Mouse (Mus musculus) retina, adult 2 months (tissue): ENCODE results near the gene Iqub.

Source experiments
- DNase-seq: peaks from one replicate; pipeline ENCODE4 v3.0.0-alpha.2; 2012; ENCODE audit warnings: low read depth, low spot score

Gene Iqub

DNA sequence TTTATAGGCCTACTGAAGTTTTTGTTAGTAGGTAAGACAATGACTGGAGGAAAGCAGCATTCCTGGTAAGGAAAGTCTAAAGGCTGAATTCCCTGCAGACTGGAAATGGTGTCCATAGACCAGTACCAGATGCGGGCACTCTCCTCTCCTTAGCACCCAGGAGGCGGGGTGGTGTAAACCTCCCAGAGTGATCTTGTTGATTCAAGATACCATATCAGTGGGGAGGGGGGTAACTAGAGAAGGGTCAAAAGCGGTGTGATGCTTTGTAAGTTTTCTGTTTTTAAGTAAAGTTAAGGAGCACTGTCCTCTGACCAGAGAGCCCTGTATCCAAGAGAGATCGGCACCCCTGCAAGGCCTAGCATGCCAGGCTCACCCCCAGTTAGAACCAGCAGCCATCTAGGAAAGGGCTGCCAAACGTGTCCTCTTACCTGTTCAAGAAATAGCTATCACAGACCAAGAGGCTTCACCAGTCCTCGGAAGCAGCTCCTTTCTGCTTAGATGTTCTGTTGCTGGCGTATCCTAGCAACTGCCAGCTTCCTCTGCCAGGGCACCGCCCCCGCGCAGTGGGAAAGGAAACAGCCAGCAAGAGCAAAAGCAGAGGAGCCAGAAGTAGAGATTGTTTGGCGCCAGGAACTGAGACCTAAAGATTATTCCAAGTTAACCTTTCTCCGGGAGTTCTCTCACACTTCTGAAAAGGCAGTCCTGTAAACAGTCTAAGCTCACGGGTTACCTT is at the start of gene Iqub:
Gene Iqub, minus strand, starts transcription at position 516 of the 733 bp plus-strand sequence.
- no peak for DNase-seq

DNA sequence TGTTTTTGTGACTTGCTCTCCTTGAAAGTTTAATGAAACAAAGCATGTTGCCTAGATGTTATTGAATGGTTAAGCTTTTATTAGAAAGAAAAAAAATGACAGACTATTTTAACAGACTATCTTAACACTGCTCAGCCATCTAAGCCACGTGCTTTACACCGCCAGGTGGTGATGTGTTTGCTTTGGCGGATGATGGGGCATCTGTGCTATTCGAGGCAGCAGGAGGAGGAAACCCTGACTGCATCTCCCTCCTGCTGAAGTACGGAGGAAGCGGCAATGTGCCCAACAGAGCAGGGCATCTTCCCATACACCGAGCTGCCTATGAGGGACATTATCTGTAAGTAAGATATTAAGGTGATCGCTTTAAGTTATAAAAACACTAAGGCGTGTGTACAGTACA is 49.2 kb upstream of the Iqub start:
- no peak for DNase-seq

DNA sequence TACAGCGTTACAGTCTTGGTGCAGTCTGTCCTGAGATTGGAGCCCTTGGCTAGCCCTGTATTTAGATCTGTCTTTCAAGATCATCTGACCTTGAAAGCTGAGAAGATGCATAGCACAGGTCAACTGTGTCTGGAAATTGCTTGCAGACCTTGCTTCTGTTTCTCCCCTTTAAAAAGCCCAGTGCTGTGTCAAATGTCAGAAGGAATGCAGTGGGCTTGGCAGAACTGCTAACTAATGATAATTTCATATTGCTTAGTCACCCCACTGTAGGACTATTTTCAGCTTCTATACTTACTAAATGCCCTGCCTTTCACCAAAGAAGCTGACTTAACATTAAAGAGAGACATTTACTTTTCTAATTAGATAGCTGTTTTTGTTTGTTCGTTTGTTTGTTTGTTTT is 40.6 kb upstream of the Iqub start:
- no peak for DNase-seq

DNA sequence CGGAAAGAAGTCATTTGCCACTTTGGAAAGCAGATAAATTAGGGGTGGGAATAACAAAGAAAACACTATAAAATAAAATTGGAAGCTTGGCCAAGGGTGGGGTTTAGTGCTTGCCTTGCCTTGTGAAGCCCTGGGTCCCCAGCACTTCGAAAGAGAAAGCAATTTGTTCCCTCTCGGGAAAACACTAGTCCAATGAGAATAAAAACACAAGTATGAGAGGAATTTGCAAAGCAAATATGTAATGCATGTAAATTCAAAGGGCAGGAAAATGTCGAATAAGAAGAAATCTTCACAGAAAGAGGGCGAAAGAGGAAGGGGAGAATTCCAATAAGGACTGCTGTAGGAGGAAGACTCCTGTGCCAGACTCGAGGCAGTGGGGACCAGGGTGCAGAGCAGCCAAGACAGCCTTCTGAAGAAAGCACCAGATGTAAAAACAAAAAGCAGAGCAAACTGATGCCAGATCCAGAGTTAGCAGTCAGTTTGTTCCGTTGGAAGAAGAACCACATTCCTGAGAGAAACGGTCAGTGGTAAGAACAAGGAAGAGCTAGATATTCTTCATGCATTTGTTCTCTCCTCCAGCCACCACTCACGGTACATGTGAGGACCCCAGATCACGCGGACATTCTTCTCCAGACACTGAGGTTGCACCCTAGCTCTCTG is 39.7 kb upstream of the Iqub start:
- DNase-seq, result no peak

DNA sequence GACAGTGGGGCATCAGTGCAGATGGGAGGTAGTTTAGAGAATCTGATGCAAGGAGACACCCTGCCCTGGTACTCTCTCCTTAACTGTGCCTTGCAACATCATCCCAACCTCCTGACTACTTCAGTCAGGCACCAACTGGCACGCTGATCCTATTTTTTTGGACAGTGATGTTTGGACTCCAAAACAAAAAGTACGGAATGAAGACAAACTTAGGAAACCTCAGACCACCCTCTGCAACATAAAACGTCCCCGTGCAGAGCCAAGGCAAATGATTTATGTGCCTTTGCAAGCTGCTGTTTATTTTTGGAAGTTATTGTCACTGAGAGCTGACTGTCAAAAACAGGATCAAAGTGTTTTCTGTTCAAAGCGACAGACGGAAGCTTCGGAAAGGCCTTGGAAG is 37.2 kb upstream of the Iqub start:
- no peak for DNase-seq

DNA sequence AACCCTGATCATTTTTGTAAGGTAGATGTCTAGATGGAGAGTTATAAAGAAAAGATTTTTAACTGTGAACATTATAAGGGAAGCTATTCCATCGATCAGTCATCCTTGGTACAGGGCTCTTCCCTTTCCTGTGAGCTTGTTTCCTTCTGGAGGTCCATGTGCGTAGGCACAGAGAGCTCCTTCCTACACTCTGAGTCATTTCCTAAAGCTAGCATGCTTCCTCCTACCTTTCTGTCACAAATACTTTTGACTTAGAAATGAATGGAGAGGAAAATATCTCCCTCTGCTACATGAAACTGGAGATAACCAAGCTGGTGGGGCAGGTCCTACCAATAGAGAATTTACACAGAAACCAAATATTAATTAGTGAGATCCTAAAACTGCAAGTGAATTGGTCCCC is 34.9 kb upstream of the Iqub start:
- DNase-seq, result no peak

DNA sequence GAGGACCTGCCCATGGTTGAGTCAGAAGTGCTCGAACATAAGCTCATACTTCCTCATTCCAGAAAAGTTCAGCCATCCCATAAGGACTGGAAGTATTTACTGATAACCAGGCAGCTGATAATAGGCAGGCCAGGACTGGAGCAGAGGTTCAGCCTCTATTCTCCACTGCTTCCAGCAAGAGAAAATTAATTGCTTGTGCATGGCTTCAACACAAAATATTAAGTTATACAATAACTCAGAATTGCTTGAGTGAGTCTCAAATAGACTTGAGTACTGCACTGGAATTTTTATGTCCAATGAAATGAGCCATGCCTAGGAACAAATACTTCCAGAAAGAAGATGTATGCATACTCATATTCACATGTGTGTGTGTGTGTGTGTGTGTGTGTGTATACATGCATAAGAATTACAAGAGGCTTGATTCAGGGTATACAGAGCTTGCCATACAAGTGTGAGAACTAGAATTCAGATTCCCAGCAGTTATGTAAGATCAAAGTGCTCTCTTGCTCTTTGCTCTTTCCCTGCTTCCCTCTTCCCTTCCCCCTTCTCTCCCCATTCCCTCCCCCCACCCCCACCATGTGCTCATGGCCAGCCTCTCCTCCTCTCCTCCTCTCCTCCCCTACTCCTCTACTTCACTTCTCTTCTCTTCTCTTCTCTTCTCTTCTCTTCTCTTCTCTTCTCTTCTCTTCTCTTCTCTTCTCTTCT is 32.0 kb upstream of the Iqub start:
- no peak for DNase-seq

DNA sequence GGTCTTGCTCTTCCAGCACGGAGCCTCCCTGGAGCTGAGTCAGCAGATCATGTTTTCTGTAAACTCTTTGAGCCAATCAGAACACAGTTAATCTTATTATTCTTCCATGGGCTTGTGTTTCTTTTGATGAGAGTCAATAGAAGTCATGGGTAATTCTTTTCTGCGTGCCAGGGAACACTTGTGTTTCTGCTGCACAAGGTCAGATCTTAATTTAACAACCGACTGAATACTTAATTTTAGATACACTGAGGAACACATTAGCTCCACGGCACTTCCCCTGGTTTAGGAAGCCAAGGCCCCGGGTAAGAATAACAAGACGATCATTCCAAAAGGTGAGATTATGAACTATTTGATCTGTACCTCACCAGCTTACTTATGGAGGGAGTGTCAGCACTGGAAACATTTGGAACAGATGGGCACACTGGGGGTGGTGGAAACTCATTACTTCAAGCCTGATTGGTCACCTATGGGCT is 28.3 kb upstream of the Iqub start:
- no peak for DNase-seq

DNA sequence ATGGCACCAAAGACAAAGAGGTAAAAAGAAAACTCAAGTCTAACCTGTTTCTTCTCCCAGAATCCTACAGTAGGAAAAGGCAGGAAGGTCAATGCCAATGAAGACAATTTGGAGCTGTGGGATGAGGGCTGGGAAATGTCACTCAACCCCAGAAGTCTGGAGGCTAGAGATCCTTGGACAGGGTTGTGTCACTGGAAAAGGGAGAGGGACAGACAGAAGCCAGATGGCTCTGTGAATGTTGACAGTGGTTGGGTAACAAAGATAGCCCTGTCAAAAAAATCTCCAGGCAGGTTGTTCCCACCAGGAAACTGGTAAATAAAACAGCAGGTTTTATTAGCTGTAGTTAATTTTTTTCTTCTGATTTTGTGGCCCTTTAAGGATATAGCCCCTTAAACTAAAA is 27.5 kb upstream of the Iqub start:
- DNase-seq, result no peak

DNA sequence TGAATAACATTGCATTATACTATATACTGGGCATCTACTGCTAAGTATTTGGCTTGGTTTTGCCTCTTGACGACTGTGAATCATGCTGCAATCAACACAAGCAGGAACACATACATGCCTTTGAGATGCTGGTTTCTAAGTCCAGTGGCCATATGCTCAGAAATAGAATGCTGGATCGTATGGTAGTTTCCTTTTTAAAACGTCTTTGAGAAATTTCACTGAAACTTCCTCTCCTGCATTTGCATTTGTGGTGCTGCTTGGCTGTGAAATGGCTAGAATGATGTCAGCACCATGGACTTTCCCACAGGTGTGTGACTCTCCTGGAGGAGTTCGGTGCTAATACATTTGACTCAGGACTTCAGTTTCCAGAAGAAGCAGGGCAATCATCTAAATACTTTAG is 25.2 kb upstream of the Iqub start:
- no peak for DNase-seq

DNA sequence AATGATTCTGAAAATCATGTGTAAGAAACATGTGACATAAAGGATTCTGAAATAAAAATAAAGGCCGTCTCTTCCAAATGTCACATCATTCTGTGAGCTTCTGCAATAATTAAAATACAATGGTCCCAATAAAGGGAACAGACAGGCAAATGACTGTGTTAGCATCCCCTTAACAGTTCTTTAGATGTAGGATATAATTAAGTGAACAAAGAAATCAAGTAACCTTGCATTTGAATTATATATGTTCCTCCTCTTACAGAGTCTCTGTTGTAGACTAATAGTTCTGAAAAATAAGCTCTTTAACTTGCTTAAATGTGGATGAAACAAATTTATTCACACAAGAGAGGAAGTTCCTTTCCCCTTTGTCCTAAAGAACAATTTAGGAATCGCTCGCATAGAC is 23.6 kb upstream of the Iqub start:
- no peak for DNase-seq

DNA sequence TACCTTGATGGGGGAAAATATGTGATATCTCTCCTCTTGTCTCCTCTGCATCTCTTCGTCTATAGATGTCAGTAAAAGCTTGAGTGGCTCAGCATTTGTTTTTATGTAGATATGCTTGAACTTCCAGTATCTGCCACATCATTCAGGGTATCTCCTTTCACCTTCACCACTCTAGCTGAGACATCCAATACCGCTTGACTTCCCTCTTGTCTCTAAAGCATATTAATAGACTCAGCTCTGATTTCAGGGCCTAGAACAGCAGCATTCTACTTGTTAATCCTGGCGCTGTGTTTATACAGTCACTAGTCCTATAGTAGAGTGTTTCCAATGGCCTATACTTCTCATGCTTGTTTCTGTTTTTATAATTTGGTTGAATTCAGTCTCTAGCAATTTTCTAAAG is 17.9 kb upstream of the Iqub start:
- no peak for DNase-seq

DNA sequence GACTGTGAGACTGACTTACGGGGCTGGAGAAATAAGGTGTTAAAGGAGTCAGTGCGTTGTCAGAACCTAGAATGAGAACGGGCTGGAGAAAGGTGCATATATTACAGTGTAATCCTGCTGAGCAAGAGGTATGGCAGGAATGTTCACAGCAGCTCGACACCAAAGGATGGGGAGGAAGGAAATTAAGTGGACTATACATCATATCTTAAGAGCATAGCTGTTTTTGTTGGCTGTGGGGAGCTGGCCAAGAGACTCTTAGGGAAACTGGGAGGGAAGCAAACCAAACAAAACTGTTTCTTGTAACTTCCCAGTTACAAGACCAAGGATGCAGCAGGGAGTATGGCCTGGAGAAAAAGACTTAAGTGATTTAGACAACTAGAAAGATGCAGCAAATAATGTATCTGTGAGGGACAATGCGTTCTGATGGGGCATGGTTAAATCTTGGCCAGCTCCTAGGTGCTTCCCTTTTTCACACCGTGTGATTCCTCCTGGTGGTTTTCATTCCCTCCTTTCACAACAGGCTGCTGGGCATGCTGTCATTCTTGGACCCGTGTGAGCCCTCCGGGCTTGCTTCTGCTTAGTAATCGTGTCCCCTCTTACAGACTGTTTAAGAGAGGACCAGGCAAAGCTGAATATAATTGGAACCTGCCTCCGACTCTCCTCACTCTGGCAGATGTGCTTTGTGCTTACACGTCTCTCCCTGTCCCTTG is 16.0 kb upstream of the Iqub start:
- DNase-seq, result no peak

DNA sequence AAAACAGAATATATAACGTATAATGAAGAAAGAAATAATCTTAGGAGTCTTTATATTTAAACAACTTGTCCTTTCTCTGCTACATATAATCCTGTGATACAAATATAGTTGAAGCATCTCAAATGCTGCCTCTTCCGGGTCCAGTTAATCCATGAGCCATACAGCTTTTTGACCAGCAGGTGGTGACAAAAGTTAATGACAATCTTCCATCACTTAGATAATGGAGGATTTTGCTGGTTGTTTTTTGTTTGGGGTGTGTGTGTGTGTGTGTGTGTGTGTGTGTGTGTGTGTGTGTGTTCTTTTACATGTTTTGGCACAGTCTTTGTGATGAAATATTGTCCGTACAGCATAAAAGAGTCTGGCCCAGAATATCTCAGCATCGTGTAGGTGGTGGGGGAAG is 15.3 kb upstream of the Iqub start:
- peak; percentile 41 for DNase-seq

DNA sequence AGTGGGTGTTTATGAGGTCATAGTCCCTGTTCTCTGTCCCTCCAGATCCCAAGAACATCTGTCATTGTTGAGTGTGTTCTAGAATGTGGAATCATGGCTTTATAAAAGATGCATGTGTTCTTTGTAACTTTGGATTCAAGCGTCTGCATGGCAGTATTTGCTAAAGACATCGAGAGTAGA is 13.1 kb upstream of the Iqub start, which contains the start of gene Asb15:
Gene Asb15, plus strand, starts transcription at position 81 of the 180 bp plus-strand sequence.
- DNase-seq, result no peak

DNA sequence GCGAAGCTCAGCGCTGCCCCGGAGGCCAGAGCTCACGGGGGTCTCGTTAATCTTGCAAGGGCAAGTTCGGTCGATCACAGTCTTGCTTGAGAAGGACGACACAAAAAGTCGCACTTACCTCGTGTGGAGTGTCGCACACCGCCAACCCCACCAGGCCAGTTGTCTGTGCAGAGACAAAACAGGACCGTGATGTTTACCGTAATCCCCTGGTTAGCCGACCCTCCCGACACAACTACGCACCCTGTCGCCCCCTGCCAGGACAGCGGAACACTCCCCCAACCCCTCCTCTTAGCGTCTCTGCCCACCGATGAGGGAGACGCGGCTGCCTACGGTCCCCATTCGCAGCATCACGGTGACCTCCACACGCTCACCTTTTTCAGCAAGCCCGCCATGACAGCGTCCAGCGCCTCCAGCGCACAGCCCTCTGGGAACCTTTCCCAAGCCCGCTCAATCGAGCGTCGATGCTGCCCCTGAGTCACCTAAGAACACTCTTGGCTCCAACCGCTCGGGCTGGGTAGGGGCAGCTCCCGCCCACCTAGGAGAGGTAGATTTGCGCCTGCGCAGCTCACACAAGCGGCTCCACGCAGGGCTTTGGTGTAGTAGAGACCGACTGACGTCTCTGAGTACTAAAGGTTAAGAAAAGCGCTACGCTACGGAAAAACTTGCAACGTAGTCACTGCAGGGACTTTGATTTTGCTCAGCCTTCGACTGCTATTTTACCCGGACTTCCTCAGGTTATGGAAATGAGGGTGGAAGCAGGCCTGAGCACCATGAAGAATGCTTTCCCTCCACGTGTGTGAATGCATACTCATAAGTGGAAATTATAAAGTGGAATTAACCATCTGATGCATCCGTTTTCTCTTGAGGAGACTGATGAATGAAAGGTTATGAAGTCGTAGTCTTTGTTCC is 12.5 kb upstream of the Iqub start, which contains the start of gene Ndufa5:
Gene Ndufa5, minus strand, starts transcription at position 859 of the 909 bp plus-strand sequence.
- peak; percentile 97 for DNase-seq

DNA sequence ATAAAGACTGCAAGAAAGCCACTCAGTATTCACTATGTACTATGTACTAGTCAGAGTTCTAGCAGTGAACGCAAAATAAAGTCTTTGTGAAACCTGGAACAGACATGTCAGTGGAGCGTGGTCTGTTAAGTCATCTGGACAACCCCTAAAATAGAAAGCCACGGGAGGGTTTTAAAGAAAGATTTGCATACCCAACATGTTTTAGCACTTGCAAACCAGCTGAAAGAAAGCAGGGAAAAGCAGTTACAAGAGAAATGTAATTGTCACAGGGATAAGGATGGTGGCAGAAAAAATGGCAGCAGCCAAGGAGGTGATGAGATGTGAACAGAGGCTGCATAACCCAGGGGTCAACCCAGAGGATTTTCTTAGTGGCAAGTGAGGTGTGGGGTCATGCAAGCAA is 10.8 kb upstream of the Iqub start:
- no peak for DNase-seq

DNA sequence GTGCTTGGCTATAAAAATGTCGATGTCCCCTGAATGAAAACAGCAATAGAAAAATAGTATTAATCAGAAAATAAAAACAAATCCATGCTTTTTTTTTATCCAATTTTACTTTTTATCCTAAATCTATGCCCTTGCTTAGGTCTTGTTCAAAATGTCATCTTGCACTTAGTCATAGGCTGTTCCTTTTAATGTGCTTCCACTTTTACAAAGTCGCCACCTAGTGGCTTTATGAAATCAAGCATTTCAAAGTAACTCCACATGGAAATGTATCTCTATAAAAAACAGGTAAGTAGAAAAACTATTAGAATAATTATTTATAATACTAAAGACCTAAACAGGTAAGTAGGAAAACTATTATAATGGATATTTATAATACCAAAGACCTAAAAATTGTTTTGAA is 1.3 kb upstream of the Iqub start:
- no peak for DNase-seq

DNA sequence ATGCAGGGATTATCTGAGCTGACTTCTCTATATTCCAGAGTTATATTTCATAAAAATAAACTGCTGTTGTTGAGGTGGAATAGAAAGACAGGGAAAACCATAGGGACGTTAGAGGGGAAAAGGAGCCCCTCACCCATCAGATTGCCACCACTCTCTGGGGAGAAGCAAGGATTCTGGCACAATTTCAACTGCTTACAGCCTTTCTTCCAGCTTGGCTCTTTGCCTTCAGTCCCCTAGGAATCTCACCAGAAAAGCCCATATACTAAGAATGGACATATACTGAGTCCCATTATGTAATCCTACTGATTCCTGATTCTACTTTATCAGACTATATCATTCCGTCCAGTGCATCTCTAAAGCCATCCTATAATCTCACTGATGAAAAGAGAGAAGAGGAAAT is 10.7 kb downstream of the Iqub start:
- DNase-seq, result no peak

DNA sequence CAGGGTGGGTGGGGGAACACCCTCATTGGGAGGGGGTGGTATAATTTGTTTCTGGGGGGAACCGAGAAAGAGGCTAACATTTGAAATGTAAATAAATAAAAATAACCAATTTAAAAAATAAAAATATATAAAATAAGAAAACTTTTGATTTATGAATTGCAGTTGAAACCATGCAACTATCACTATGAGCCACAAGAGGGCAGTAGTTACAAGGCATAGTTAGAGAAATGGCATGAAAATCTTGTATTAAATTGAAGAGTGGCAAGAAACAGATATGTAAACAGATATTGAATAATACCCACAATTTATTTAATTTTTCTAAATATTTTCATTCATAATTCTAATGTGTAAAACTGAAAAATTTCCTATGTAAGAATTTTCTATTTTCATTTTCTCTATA is 24.5 kb downstream of the Iqub start:
- DNase-seq, result no peak

DNA sequence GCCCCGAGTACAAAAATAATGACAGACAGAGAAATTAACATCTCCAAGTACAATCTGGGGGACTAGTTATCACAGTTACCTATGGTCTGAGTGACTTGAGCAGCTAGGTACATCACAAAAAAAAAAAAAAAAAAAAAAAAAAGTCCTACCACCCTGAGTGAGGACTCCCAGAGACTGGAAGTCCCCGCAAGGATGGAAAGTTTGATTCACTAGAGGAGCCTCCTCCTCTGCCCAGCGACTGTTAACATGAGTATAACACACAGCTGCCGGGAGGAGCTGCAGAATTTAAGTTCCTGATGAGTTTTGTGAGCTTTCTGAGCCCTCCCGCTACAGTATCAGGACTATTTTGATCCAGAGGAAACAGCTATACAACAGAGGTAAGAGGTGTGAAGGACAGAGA is 28.3 kb downstream of the Iqub start:
- DNase-seq, result no peak
